Mouse (Mus musculus) forebrain, embryonic 10.5 days (tissue): ENCODE measurements around the gene Gm49378. TPM values are rescaled to one million over a fixed set of nuclear protein-coding genes. Genes with fewer than 3 reads are reported as not detected.

Source experiments
- DNase-seq: peaks from one replicate; pipeline ENCODE4 v3.0.0-alpha.2; 2017; ENCODE audit warnings: low spot score; ENCODE audit errors: extremely low spot score
- H3K27ac ChIP-seq: fragments of 300-500 bp; sonication (generic); 2 replicates; pipeline ENCODE4 v1.5.1; 2016; ENCODE audit warnings: mild to moderate bottlenecking
- H3K27me3 ChIP-seq: fragments of 300-500 bp; sonication (generic); 2 replicates; pipeline ENCODE4 v1.6.1; 2016; ENCODE audit warnings: mild to moderate bottlenecking; ENCODE audit not compliant: poor library complexity, severe bottlenecking
- H3K36me3 ChIP-seq: fragments of 300-500 bp; sonication (generic); replicated peaks from 2 replicates; pipeline ENCODE4 v1.6.1; 2016; ENCODE audit warnings: mild to moderate bottlenecking, moderate library complexity
- H3K4me1 ChIP-seq: fragments of 300-500 bp; sonication (generic); 2 replicates; pipeline ENCODE4 v1.6.1; 2016
- H3K4me3 ChIP-seq: fragments of 300-500 bp; sonication (generic); 2 replicates; pipeline ENCODE4 v1.5.1; 2016; ENCODE audit warnings: mild to moderate bottlenecking, moderate library complexity
- H3K9me3 ChIP-seq: fragments of 300-500 bp; sonication (generic); 2 replicates; pipeline ENCODE4 v1.6.1; 2016; ENCODE audit warnings: mild to moderate bottlenecking, moderate library complexity
- WGBS: fragments of 180-500 bp; shearing (Covaris S2); methylation state at CpG from one replicate; pipeline ENCODE4 v1.1.7; 2016; 5-methylcytosine and 5-hydroxymethylcytosine counted together
- polyA plus RNA-seq: library from polyadenylated mRNA; unstranded; fragments of >200 nt; fragmentation: Nextera tagmentation; extraction: Ambion mirVana; gene quantifications from 2 replicates; pipeline ENCODE4 v1.2.1, GENCODE M21; 2016

Gm49378 gene
- polyA plus RNA-seq, 1 experiment from 2014 or later: 0.98 TPM

- Histone ChIP-seq H3K4me1 (peaks cover 20% of the 10 kb centered on the region), H3K27ac (peak within 1 kb of the TSS; percentile 42; the same call in 1 of the 2 replicates), H3K4me3 (peak within 1 kb of the TSS; percentile 36), H3K36me3 (no peaks in the 10 kb centered on the region; the same call in 1 of the 2 replicates), H3K9me3 (no peaks in the 10 kb centered on the region), H3K27me3 (peaks cover 13% of the 10 kb centered on the region)
- DNase-seq: peak; percentile 63
- 28% methylated on average over 21 of the region's 21 CpGs for WGBS
Measured at GRCm38 (mm10) chr14:55617822-55618221, 19.9 kb downstream of the Gm49378 start, which contains the start of gene Rec8. Gene Rec8 (plus strand): TSS chr14:55618037.

DNA sequence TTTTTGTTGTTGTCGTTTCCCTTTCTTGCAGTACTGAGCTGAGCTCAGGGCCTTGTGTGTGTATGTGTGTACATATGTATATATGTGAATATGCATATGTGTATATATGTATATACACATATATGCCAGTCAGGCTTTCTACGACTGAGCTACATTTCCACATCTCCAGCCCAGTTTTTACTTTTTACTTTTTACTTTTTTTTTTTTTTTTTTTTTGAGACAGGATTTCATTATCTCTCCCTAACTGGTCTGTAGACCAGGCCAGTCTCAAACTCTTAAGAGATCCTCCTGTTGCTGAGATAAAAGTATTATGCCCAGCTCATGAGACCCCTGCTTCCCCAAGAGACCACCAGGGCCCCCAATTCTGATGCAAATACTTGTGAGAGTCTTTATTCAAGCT is 20.9 kb downstream of the Gm49378 start:
- no peaks in the 10 kb centered on the region for H3K36me3 ChIP-seq
- H3K4me1 ChIP-seq: peaks cover 20% of the 10 kb centered on the region
- H3K27ac ChIP-seq: no peak overlapping the region
- H3K9me3 ChIP-seq: no peaks in the 10 kb centered on the region
- 89% methylated on average over 2 of the region's 2 CpGs for WGBS
- no peak for DNase-seq
- H3K4me3 ChIP-seq: no peak overlapping the region
- peaks cover 13% of the 10 kb centered on the region for H3K27me3 ChIP-seq

GRCm38 (mm10) chr14:55615876-55616275 is 21.8 kb downstream of the Gm49378 start:
- no peak overlapping the region for H3K27ac ChIP-seq
- no peaks in the 10 kb centered on the region for H3K36me3 ChIP-seq
- no peak overlapping the region for H3K4me3 ChIP-seq
- 50% methylated on average over 2 of the region's 2 CpGs for WGBS
- no peak for DNase-seq
- peaks cover 20% of the 10 kb centered on the region for H3K4me1 ChIP-seq
- H3K27me3 ChIP-seq: peaks cover 13% of the 10 kb centered on the region
- H3K9me3 ChIP-seq: no peaks in the 10 kb centered on the region

DNA sequence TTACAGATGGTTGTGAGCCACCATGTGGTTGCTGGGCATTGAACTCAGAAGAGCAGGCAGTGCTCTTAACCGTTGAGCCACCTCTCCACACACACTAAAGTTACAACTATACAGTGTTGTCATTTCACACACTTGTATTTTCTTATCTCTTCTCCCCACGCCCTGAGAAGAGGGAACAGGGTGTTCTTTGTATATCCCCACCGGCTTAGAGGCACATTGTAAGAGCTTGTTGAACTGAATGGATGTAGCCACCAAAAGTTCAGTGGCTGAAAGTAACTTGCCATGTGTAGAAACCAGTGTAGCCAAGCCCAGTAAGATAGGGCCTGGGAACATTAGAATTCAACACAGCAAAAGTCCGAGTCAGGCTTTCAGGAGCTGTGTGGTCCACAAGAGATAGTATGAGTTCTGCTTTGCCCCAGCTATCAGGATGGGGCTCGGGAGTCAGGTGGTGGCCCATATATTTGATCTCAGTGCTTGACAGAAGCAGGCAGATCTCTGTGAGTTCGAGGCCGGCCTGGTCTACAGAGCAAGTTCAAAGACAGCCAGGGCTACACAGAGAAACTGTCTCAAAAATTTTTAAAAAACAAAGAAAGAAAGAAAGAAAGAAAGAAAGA is 23.0 kb downstream of the Gm49378 start:
- Histone ChIP-seq H3K9me3 (no peaks in the 10 kb centered on the region), H3K36me3 (peaks cover 9% of the 10 kb centered on the region), H3K27ac (no peak overlapping the region), H3K4me1 (peaks cover 20% of the 10 kb centered on the region), H3K4me3 (no peak overlapping the region), H3K27me3 (peaks cover 13% of the 10 kb centered on the region)
- WGBS: 82% methylated on average over 7 of the region's 7 CpGs
- DNase-seq: no peak

- WGBS: 84% methylated on average over 6 of the region's 6 CpGs
- peaks cover 4% of the 10 kb centered on the region; the same call in 1 of the 2 replicates for H3K27me3 ChIP-seq
- H3K4me3 ChIP-seq: no peak overlapping the region
Measured at GRCm38 (mm10) chr14:55613346-55613745, 24.3 kb downstream of the Gm49378 start.

GRCm38 (mm10) chr14:55608339-55608738 is 29.4 kb downstream of the Gm49378 start:
- no peaks in the 10 kb centered on the region for H3K9me3 ChIP-seq
- no peaks in the 10 kb centered on the region for H3K27me3 ChIP-seq
- 91% methylated on average over 6 of the region's 6 CpGs for WGBS
- H3K36me3 ChIP-seq: peaks cover 65% of the 10 kb centered on the region
- no peak for DNase-seq
- no peak overlapping the region for H3K27ac ChIP-seq
- no peak overlapping the region for H3K4me3 ChIP-seq
- peaks cover 14% of the 10 kb centered on the region for H3K4me1 ChIP-seq

More at GRCm38 (mm10) chr14:55613346-55613745, 24.3 kb downstream of the Gm49378 start:
- peaks cover 12% of the 10 kb centered on the region for H3K4me1 ChIP-seq
- no peak for DNase-seq
- H3K27ac ChIP-seq: no peak overlapping the region
- peaks cover 22% of the 10 kb centered on the region for H3K36me3 ChIP-seq
- no peaks in the 10 kb centered on the region for H3K9me3 ChIP-seq

DNA sequence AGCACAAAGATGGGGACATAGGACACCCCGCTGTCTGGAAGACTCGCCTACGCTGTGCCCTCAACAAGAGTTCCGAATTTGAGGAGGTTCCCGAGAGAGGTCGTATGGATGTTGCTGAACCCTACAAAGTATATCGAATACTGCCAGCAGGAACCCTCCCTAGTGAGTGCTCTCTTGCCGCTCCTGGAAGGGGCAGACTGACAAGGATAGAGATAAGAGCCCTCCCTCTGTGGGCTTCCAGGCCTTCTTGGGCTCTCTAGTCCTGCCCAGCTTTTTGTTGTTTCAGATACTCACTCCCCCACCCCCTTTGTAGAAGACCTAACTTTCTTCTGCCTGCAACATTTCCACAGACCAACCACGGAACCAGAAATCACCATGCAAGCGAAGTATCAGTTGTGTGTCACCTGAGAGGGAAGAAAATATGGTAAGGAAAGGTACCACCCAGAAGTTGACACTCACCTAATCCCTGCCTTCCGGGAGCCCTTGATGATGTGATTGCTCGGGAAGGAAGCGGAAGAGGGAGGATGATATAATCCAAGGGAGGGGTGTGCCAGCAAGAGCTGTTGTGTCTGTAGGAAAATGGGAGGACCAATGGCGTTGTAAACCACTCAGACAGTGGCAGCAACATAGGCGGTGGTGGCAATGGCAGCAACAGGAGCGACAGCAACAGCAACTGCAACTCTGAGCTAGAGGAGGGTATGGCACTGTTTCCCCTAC is 31.8 kb downstream of the Gm49378 start:
- H3K4me1 ChIP-seq: peaks cover 15% of the 10 kb centered on the region
- no peak overlapping the region for H3K27ac ChIP-seq
- H3K36me3 ChIP-seq: peaks cover 89% of the 10 kb centered on the region
- no peak for DNase-seq
- no peak overlapping the region for H3K4me3 ChIP-seq
- H3K9me3 ChIP-seq: no peaks in the 10 kb centered on the region
- no peaks in the 10 kb centered on the region for H3K27me3 ChIP-seq
- WGBS: 96% methylated on average over 16 of the region's 16 CpGs

DNA sequence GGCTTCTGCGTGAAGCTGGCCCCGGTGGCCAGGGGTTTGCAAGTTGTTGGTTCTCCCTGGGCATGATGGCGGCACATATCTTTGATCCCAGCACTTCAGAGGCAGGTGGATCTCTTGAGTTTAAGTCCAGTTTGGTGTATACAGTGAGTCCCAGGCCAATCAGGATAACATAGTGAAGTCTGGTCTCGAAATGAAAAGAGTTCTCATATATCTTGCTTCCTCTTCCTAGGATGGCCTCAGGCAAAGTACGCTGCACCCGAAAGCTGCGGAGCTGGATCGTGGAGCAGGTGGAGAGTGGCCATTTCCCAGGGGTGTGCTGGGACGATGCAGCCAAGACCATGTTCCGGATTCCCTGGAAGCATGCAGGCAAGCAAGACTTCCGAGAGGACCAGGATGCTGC is 32.9 kb downstream of the Gm49378 start:
- peaks cover 92% of the 10 kb centered on the region for H3K36me3 ChIP-seq
- no peaks in the 10 kb centered on the region for H3K9me3 ChIP-seq
- no peak for DNase-seq
- H3K4me1 ChIP-seq: peaks cover 15% of the 10 kb centered on the region
- no peak overlapping the region for H3K27ac ChIP-seq
- 93% methylated on average over 11 of the region's 11 CpGs for WGBS
- H3K4me3 ChIP-seq: no peak overlapping the region; the same call in 1 of the 2 replicates
- H3K27me3 ChIP-seq: no peaks in the 10 kb centered on the region

DNA sequence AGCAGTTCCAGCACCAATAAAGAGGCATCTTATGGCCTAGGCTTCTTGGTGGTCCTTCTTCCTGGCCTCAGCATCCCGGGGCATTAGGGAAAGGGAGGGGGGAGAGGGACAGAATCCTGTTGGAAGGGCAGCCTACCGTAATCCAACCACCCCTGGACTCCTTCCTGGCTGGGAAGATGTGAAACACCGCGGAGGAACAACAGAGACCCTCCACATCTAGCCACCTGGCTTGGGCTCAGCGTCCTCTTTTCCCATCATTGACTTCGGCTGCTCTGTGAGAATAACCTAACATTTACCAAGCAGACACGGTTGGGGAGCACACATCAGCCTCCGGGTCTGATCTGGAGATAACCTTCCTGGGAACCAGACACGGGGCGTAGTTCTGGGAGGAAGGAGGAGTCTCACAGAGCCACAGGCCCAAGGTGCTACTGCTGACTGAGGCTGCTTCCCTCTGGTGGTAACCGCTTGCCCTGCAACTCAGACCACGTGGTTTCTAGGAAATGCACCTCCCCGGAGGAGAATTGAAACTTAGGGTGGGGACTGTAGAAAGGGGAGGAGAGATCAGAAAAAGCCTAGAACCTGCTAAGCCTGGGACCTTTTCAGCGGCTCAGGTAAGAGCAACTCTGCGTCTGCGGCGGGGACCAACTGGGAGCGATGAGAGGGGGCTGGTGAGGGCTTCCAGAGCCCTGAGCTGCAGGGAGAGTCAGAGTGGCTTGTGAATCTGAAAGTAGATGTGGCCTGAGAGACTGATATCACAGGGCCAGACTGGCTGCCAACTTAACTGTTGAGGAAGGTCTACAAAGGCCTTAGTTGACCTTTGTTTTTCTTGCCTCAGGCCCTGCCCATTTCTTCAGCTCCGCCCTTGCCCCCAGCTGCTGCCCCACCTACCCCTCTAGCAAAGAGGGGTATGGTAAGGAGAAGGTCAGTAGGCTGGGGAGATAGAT is 33.8 kb downstream of the Gm49378 start:
- WGBS: 23% methylated on average over 19 of the region's 19 CpGs
- peak overlapping the region; percentile 78 for H3K27ac ChIP-seq
- no peaks in the 10 kb centered on the region for H3K9me3 ChIP-seq
- peak overlapping the region; percentile 42 for H3K4me3 ChIP-seq
- no peaks in the 10 kb centered on the region for H3K27me3 ChIP-seq
- H3K36me3 ChIP-seq: peaks cover 92% of the 10 kb centered on the region
- peaks cover 15% of the 10 kb centered on the region for H3K4me1 ChIP-seq
- DNase-seq: peak; percentile 83

- Histone ChIP-seq H3K36me3 (peaks cover 92% of the 10 kb centered on the region), H3K4me3 (peak within 1 kb of the TSS; percentile 42), H3K4me1 (peaks cover 15% of the 10 kb centered on the region), H3K27me3 (no peaks in the 10 kb centered on the region), H3K27ac (peak within 1 kb of the TSS; percentile 78), H3K9me3 (no peaks in the 10 kb centered on the region)
- no peak for DNase-seq
- 89% methylated on average over 7 of the region's 7 CpGs for WGBS
Measured at GRCm38 (mm10) chr14:55603271-55603632, 34.4 kb downstream of the Gm49378 start, which contains the start of gene Irf9. Gene Irf9 (plus strand): TSS chr14:55603571.

DNA sequence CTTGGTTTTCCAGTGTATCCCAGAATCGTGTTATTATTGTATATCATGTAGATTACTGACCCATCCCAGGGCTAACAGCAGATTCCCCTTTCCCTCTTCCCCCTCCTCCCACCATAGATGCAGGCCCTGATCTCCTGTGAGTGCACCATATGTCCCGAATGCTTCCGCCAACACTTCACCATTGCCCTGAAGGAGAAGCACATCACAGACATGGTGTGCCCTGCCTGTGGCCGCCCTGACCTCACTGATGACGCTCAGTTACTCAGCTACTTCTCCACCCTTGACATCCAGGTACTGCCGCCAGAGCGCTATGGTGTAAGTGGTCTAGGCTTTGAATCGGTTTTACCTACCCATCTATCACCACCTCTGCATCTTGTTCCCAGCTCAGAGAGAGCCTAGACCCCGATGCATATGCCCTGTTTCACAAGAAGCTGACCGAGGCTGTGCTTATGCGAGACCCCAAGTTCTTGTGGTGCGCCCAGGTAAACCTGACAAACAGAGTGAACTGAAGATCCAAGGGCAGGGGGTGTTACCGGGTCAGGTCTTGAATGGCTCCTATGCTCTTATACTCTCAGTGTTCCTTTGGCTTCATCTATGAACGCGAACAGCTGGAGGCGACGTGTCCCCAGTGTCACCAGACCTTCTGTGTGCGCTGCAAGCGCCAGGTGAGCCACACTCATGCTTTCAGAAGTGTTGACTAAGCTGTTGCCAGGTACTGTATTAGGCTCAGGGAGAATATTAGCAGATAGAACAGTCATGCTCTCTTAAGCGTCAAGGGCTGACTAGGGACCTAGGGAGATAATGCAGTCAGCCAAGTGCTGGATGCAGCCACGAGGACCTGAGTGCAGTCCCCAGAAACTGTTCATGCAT is 38.9 kb downstream of the Gm49378 start:
- H3K27ac ChIP-seq: no peak overlapping the region
- H3K27me3 ChIP-seq: no peaks in the 10 kb centered on the region
- DNase-seq: no peak
- 94% methylated on average over 21 of the region's 21 CpGs for WGBS
- no peak overlapping the region for H3K4me3 ChIP-seq
- peaks cover 97% of the 10 kb centered on the region for H3K36me3 ChIP-seq
- no peaks in the 10 kb centered on the region for H3K9me3 ChIP-seq
- peaks cover 16% of the 10 kb centered on the region for H3K4me1 ChIP-seq
